Mouse (Mus musculus): ENCODE measurements around the gene Izumo2.

- TF ChIP-seq CTCF (IDR thresholded peaks at IDR 0.05; ENCODE audit: control insufficient read depth, insufficient read depth, low read length) (no peak), POLR2A (IDR thresholded peaks at IDR 0.05; ENCODE audit: borderline replicate concordance, control insufficient read depth, low read depth, low read length) (no peak)
These were observed 24.9 kb upstream of the Izumo2 start for GRCm38 (mm10) chr7:44683656-44684055.
